Mouse (Mus musculus): ENCODE data around the gene Borcs7. TPM values are rescaled to one million over a fixed set of nuclear protein-coding genes. Genes with fewer than 3 reads are reported as not detected.
"Not testable (repeated sequence)": the region's sequence is repeated elsewhere in the genome, so short reads cannot be mapped to it uniquely, and the experiment has no call there.

Gene Borcs7
- polyA plus RNA-seq, 2 experiments: 9.5 to 13.5 TPM

DNA sequence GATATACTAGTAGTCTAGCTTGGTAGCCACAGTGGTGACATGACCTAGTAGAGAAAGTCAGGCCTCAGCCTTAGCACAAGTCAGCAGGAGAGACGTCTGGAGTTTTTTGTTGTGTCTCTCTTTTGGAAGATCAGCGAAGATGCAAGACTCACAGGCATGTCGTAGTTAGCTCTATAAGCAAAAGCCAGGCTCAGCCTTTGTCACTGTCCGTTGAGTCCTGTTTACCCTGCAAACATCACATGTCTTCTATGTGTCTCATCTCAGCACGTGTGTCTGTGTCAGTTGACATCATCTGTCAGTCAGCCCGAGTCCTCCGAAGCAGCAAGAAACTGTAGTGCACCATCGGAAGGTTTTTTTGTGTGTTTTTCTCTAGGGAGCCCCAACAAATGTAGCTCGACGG is 41.6 kb downstream of the Borcs7 start:
- whole genome bisulfite sequencing: 91% methylated on average over 10 of the region's 10 CpGs
- peaks cover 9% of the 10 kb centered on the region; the same call in 1 of the 2 replicates for H3K36me3 ChIP-seq (ENCODE audit: control insufficient read depth, insufficient read depth, low read length)
- TF ChIP-seq POLR2A (IDR thresholded peaks at IDR 0.05; ENCODE audit: borderline replicate concordance, extremely low read depth, insufficient read depth, insufficient read length): no peak
- no peak overlapping the region for H3K4me2 ChIP-seq (replicated peaks; ENCODE audit: low read depth, low read length, severe bottlenecking)
- no peaks in the 10 kb centered on the region for H3K27me3 ChIP-seq (ENCODE audit: control insufficient read depth, insufficient read depth, low read length)
- no peaks in the 10 kb centered on the region for H3K4me1 ChIP-seq (ENCODE audit: control insufficient read depth, insufficient read depth, low read length)
- no peak for ATAC-seq (ENCODE audit: low FRiP score, low read depth)
- no peak overlapping the region for H3K27ac ChIP-seq (replicated peaks; ENCODE audit: low read depth, low read length)
- no peak overlapping the region for H3K9ac ChIP-seq (ENCODE audit: low read depth, low read length, severe bottlenecking)
- H3K4me3 ChIP-seq (replicated peaks; ENCODE audit: low read length): no peak overlapping the region
- no peaks in the 10 kb centered on the region for H3K9me3 ChIP-seq (ENCODE audit: control insufficient read depth, low read length)
- no peak for DNase-seq (ENCODE audit: low spot score)

GRCm38 (mm10) chr19:46732673-46733072 is 43.0 kb downstream of the Borcs7 start:
- not testable (repeated sequence) for ATAC-seq (ENCODE audit: low FRiP score, low read depth); H3K4me3 ChIP-seq (replicated peaks; ENCODE audit: low read length); DNase-seq (ENCODE audit: low spot score); H3K4me1 ChIP-seq (ENCODE audit: control insufficient read depth, insufficient read depth, low read length); H3K4me2 ChIP-seq (replicated peaks; ENCODE audit: low read depth, low read length, severe bottlenecking); H3K27ac ChIP-seq (replicated peaks; ENCODE audit: low read depth, low read length); H3K9me3 ChIP-seq (ENCODE audit: control insufficient read depth, low read length); H3K9ac ChIP-seq (ENCODE audit: low read depth, low read length, severe bottlenecking); H3K27me3 ChIP-seq (ENCODE audit: control insufficient read depth, insufficient read depth, low read length)
- WGBS: 97% methylated on average over 5 of the region's 5 CpGs
- peaks cover 12% of the 10 kb centered on the region; the same call in 1 of the 2 replicates for H3K36me3 ChIP-seq (ENCODE audit: control insufficient read depth, insufficient read depth, low read length)

DNA sequence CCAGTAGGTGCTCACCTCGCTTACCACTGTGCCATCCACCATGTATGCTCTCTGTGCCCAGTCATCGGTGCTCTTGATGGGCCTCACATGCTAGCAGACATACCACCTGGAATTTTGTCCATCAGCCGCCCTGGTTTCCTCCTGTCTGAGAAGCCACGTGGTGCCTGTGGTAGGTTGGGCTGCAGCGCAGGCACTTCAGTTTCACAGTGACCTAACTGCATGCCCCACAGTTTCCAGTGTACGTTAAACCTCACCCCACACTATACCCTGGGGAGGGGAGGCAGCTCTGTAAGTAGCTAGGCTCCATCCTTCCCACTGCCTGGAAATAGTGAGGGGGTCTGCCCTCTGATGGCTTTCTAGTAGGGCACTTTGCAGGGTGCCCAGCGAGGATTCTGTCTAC is 43.9 kb downstream of the Borcs7 start:
- H3K36me3 ChIP-seq (ENCODE audit: control insufficient read depth, insufficient read depth, low read length): peaks cover 15% of the 10 kb centered on the region
- no peak overlapping the region for H3K4me3 ChIP-seq (replicated peaks; ENCODE audit: low read length)
- no peak for ATAC-seq (ENCODE audit: low FRiP score, low read depth)
- H3K9ac ChIP-seq (ENCODE audit: low read depth, low read length, severe bottlenecking): no peak overlapping the region
- no peak overlapping the region for H3K4me2 ChIP-seq (replicated peaks; ENCODE audit: low read depth, low read length, severe bottlenecking)
- H3K27me3 ChIP-seq (ENCODE audit: control insufficient read depth, insufficient read depth, low read length): no peaks in the 10 kb centered on the region
- 86% methylated on average over 7 of the region's 7 CpGs for WGBS
- no peak overlapping the region for H3K27ac ChIP-seq (replicated peaks; ENCODE audit: low read depth, low read length)
- no peak for TF ChIP-seq POLR2A (IDR thresholded peaks at IDR 0.05; ENCODE audit: borderline replicate concordance, extremely low read depth, insufficient read depth, insufficient read length)
- no peak for DNase-seq (ENCODE audit: low spot score)
- H3K4me1 ChIP-seq (ENCODE audit: control insufficient read depth, insufficient read depth, low read length): no peaks in the 10 kb centered on the region
- no peaks in the 10 kb centered on the region for H3K9me3 ChIP-seq (ENCODE audit: control insufficient read depth, low read length)

- Histone ChIP-seq H3K9me3 (ENCODE audit: control insufficient read depth, low read length) (no peaks in the 10 kb centered on the region), H3K9ac (ENCODE audit: low read depth, low read length, severe bottlenecking) (no peak overlapping the region), H3K27ac (replicated peaks; ENCODE audit: low read depth, low read length) (no peak overlapping the region), H3K36me3 (ENCODE audit: control insufficient read depth, insufficient read depth, low read length) (peaks cover 16% of the 10 kb centered on the region), H3K4me1 (ENCODE audit: control insufficient read depth, insufficient read depth, low read length) (no peaks in the 10 kb centered on the region), H3K4me3 (replicated peaks; ENCODE audit: low read length) (no peak overlapping the region), H3K27me3 (ENCODE audit: control insufficient read depth, insufficient read depth, low read length) (no peaks in the 10 kb centered on the region), H3K4me2 (replicated peaks; ENCODE audit: low read depth, low read length, severe bottlenecking) (no peak overlapping the region)
- WGBS: 74% methylated on average over 5 of the region's 5 CpGs
- no peak for DNase-seq (ENCODE audit: low spot score)
- TF ChIP-seq POLR2A (IDR thresholded peaks at IDR 0.05; ENCODE audit: borderline replicate concordance, extremely low read depth, insufficient read depth, insufficient read length): no peak
- ATAC-seq (ENCODE audit: low FRiP score, low read depth): no peak
Observed at GRCm38 (mm10) chr19:46735241-46735640, 45.5 kb downstream of the Borcs7 start.

DNA sequence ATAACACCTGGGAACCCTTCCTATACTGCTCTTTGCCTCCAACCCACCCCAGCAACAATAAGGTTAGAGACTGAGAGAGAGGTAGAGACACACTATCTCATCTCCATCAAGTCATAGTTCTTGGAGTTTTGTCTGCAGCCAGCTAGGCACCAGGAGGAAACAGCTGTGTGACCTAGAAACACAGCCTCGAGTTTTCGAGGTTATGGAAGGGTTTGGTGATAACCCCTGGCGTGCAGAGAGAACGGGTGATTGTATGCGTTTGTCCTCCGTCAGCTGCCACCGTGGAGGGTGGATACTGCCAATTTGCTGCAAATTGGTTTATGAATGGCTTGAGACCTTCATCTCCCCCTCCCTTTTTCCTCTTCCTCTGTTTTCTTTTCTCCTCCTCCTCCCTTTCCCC is 47.4 kb downstream of the Borcs7 start:
- Histone ChIP-seq H3K9me3 (ENCODE audit: control insufficient read depth, low read length) (no peaks in the 10 kb centered on the region), H3K9ac (ENCODE audit: low read depth, low read length, severe bottlenecking) (no peak overlapping the region), H3K36me3 (ENCODE audit: control insufficient read depth, insufficient read depth, low read length) (peaks cover 16% of the 10 kb centered on the region), H3K4me1 (ENCODE audit: control insufficient read depth, insufficient read depth, low read length) (no peaks in the 10 kb centered on the region), H3K4me2 (replicated peaks; ENCODE audit: low read depth, low read length, severe bottlenecking) (no peak overlapping the region), H3K4me3 (replicated peaks; ENCODE audit: low read length) (no peak overlapping the region), H3K27me3 (ENCODE audit: control insufficient read depth, insufficient read depth, low read length) (no peaks in the 10 kb centered on the region), H3K27ac (replicated peaks; ENCODE audit: low read depth, low read length) (no peak overlapping the region)
- ATAC-seq (ENCODE audit: low FRiP score, low read depth) (no peak), DNase-seq (ENCODE audit: low spot score) (no peak)
- WGBS: 74% methylated on average over 7 of the region's 7 CpGs
- TF ChIP-seq POLR2A (IDR thresholded peaks at IDR 0.05; ENCODE audit: borderline replicate concordance, extremely low read depth, insufficient read depth, insufficient read length): no peak
